Mouse (Mus musculus): ENCODE results near the gene Gm4559.
"Not testable (repeated sequence)": the region's sequence is repeated elsewhere in the genome, so short reads cannot be mapped to it uniquely, and the experiment has no call there.

DNA sequence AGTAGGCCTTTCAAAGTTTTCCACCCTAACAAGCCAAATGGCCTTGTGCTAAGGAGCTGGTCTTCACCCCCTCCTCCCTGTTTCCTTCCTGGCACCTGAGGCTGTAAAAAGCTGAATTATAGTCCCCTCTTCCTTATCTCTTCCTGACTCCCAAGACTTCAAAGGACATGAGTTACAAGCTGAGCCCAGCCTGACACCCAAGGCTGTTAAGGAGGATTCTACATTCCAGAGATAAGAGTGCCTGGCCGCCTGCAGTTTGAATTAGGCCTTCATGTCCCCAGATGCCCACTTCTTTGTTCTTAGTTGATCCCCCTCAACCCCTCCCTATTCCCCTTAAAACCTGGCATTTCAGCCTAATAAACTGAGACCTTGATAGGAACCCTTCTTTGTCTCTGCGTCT is 8.7 kb upstream of the Gm4559 start:
- not testable (repeated sequence) for TF ChIP-seq POLR2A (IDR thresholded peaks at IDR 0.05; ENCODE audit: borderline replicate concordance, control insufficient read depth, low read depth, low read length); CTCF (IDR thresholded peaks at IDR 0.05; ENCODE audit: control insufficient read depth, insufficient read depth, low read length)
